Comparison of ENCODE assay signal across 8 mouse cellular contexts in the genomic region with DNA sequence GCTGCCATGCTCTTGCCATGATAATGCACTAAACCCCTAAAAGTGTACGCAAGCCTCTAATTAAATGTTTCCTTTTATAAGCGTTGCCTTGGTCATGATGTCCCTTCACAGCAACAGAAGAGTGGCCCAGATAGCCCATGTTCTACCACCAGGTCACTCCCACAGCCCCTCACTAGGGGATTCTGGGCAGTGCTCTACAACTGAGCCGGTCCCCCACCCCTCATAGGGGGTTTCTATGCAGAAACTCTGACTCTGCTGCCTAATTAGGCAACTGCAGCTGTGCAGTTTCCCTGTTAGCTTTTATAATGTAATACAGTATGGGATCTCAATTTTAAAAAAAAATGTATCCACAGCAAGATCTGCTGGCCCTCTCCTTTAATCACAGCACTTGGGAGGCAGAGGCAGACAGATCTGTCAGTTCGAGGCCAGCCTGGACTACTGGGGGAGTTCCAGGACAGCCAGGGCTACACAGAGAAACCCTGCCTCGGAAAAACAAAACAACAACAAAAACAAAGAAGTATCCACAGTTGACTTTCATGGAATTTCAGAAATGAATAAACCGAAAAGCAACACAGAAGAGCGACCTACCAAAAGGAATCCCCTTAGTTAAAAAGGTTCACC. TPM values are rescaled to one million over a fixed set of nuclear protein-coding genes. Genes with fewer than 3 reads are reported as not detected.
DNase-seq lines count a peak whose midpoint lies in the region; ATAC-seq and TF ChIP-seq lines count a peak whose summit lies in the region.

No protein-coding gene starts in this region.

- ATAC-seq in lung, embryonic 14.5 days (ENCODE audit: insufficient read depth): peak; percentile 56; the same call in 1 of the 2 replicates
- ATAC-seq in forebrain, embryonic 11.5 days (replicated peaks; ENCODE audit: low FRiP score): peak; percentile 59
- peak; percentile 73 for ATAC-seq in intestine, embryonic 16.5 days
- peak; percentile 68 for ATAC-seq in neural tube, embryonic 13.5 days (ENCODE audit: low read depth)

- H3K27me3 ChIP-seq in lung, embryonic 14.5 days (ENCODE audit: insufficient read depth, low read length): no peaks in the 10 kb centered on the region
- no peaks in the 10 kb centered on the region for H3K27me3 ChIP-seq in forebrain, embryonic 11.5 days (ENCODE audit: control insufficient read depth, insufficient read depth, low read length)
- H3K27me3 ChIP-seq in intestine, embryonic 16.5 days (replicated peaks; ENCODE audit: control insufficient read depth, insufficient read depth, low read length): no peaks in the 10 kb centered on the region
- H3K27me3 ChIP-seq in neural tube, embryonic 13.5 days: no peaks in the 10 kb centered on the region

- WGBS in lung, embryonic 14.5 days: 30% methylated on average over 7 of the region's 7 CpGs
- 35% methylated on average over 7 of the region's 7 CpGs for WGBS in forebrain, embryonic 11.5 days
- WGBS in intestine, embryonic 16.5 days: 34% methylated on average over 7 of the region's 7 CpGs
- WGBS in neural tube, embryonic 13.5 days: 36% methylated on average over 7 of the region's 7 CpGs

- H3K9me3 ChIP-seq in lung, embryonic 14.5 days (ENCODE audit: low read depth, low read length): no peaks in the 10 kb centered on the region
- no peaks in the 10 kb centered on the region for H3K9me3 ChIP-seq in forebrain, embryonic 11.5 days (ENCODE audit: control insufficient read depth, low read length)
- no peaks in the 10 kb centered on the region for H3K9me3 ChIP-seq in intestine, embryonic 16.5 days (ENCODE audit: control insufficient read depth, low read length)
- H3K9me3 ChIP-seq in neural tube, embryonic 13.5 days: no peaks in the 10 kb centered on the region

- H3K36me3 ChIP-seq in lung, embryonic 14.5 days (ENCODE audit: insufficient read depth): peaks cover 8% of the 10 kb centered on the region
- H3K36me3 ChIP-seq in forebrain, embryonic 11.5 days (ENCODE audit: control insufficient read depth, insufficient read depth, low read length): peaks cover 3% of the 10 kb centered on the region; the same call in 1 of the 2 replicates
- H3K36me3 ChIP-seq in intestine, embryonic 16.5 days (ENCODE audit: control insufficient read depth, insufficient read depth, low read length): peaks cover 3% of the 10 kb centered on the region; the same call in 1 of the 2 replicates
- peaks cover 14% of the 10 kb centered on the region for H3K36me3 ChIP-seq in neural tube, embryonic 13.5 days

- TF ChIP-seq CTCF in lung, embryonic 14.5 days (IDR thresholded peaks at IDR 0.05; ENCODE audit: low read depth): no peak

- H3K4me2 ChIP-seq in lung, embryonic 14.5 days: peak overlapping the region; percentile 77
- peak overlapping the region; percentile 74 for H3K4me2 ChIP-seq in forebrain, embryonic 11.5 days (ENCODE audit: low read depth, low read length, severe bottlenecking)
- H3K4me2 ChIP-seq in intestine, embryonic 16.5 days (ENCODE audit: low read depth, low read length): peak overlapping the region; percentile 74
- H3K4me2 ChIP-seq in neural tube, embryonic 13.5 days: peak overlapping the region; percentile 77

- no peak overlapping the region for H3K27ac ChIP-seq in lung, embryonic 14.5 days (ENCODE audit: low read depth)
- no peak overlapping the region for H3K27ac ChIP-seq in forebrain, embryonic 11.5 days (ENCODE audit: low read depth, low read length)
- no peak overlapping the region for H3K27ac ChIP-seq in intestine, embryonic 16.5 days (ENCODE audit: low read length)
- H3K27ac ChIP-seq in neural tube, embryonic 13.5 days (replicated peaks): no peak overlapping the region

- no peak for DNase-seq in lung, embryonic 14.5 days
- DNase-seq in lung, postnatal 10 days: no peak
- DNase-seq in forebrain, embryonic 11.5 days (ENCODE audit: low spot score): no peak
- DNase-seq in layer of hippocampus, postnatal 10 days (ENCODE audit: low spot score in 2 of 2): no peak
- no peak for DNase-seq in T-cell, adult 2 months (ENCODE audit: low spot score)
- no peak for DNase-seq in gastrocnemius, postnatal 25 days

- H3K4me3 ChIP-seq in lung, embryonic 14.5 days (ENCODE audit: low read depth, low read length): peak overlapping the region; percentile 63
- peak overlapping the region; percentile 56 for H3K4me3 ChIP-seq in forebrain, embryonic 11.5 days (ENCODE audit: low read depth, low read length)
- peak overlapping the region; percentile 87 for H3K4me3 ChIP-seq in intestine, embryonic 16.5 days (ENCODE audit: low read length)
- H3K4me3 ChIP-seq in neural tube, embryonic 13.5 days: peak overlapping the region; percentile 65

- H3K4me1 ChIP-seq in lung, embryonic 14.5 days (ENCODE audit: insufficient read depth): peaks cover 3% of the 10 kb centered on the region; the same call in 1 of the 2 replicates
- no peaks in the 10 kb centered on the region for H3K4me1 ChIP-seq in forebrain, embryonic 11.5 days (replicated peaks; ENCODE audit: control insufficient read depth, insufficient read depth, low read length)
- H3K4me1 ChIP-seq in intestine, embryonic 16.5 days (ENCODE audit: control insufficient read depth, insufficient read depth, low read length): peaks cover 4% of the 10 kb centered on the region; the same call in 1 of the 2 replicates
- H3K4me1 ChIP-seq in neural tube, embryonic 13.5 days (replicated peaks): peaks cover 14% of the 10 kb centered on the region

- peak overlapping the region; percentile 66 for H3K9ac ChIP-seq in lung, embryonic 14.5 days
- H3K9ac ChIP-seq in forebrain, embryonic 11.5 days (ENCODE audit: low read length): peak overlapping the region; percentile 74; the same call in 1 of the 2 replicates
- peak overlapping the region; percentile 80 for H3K9ac ChIP-seq in intestine, embryonic 16.5 days (ENCODE audit: low read depth, low read length)
- H3K9ac ChIP-seq in neural tube, embryonic 13.5 days: peak overlapping the region; percentile 86

RNA-seq across cellular contexts. Expression of a gene that starts 0.4 kb away (rescaled TPM):
- 8.4 and 8.6 TPM in 2 replicates for polyA plus RNA-seq in lung, embryonic 14.5 days (2014; fragmentation: Nextera tagmentation; extraction: Ambion mirVana)
- 7.4 and 9.0 TPM in 2 replicates for polyA plus RNA-seq in forebrain, embryonic 11.5 days (2014; fragmentation: Nextera tagmentation; extraction: Ambion mirVana)
- 5.4 and 6.8 TPM in 2 replicates for polyA plus RNA-seq in intestine, embryonic 16.5 days (2015; fragmentation: Nextera tagmentation; extraction: Ambion mirVana)
- polyA plus RNA-seq in neural tube, embryonic 13.5 days (2015; fragmentation: Nextera tagmentation; extraction: Ambion mirVana): 6.9 and 7.6 TPM in 2 replicates
- 10 to 100 TPM; 11.0 to 13.1 TPM for total RNA-seq in layer of hippocampus, postnatal 10 days (2021)
- 1 to 10 TPM; 3.6 to 4.4 TPM for total RNA-seq in gastrocnemius, postnatal 25 days (2021)

RNA-seq across cellular contexts. Expression of a gene that starts 15.2 kb away (rescaled TPM):
- 3.3 and 4.7 TPM in 2 replicates for polyA plus RNA-seq in lung, embryonic 14.5 days (2014; fragmentation: Nextera tagmentation; extraction: Ambion mirVana)
- polyA plus RNA-seq in forebrain, embryonic 11.5 days (2014; fragmentation: Nextera tagmentation; extraction: Ambion mirVana): 2.6 and 3.0 TPM in 2 replicates
- 2.4 and 2.9 TPM in 2 replicates for polyA plus RNA-seq in intestine, embryonic 16.5 days (2015; fragmentation: Nextera tagmentation; extraction: Ambion mirVana)
- polyA plus RNA-seq in neural tube, embryonic 13.5 days (2015; fragmentation: Nextera tagmentation; extraction: Ambion mirVana): 4.9 and 5.5 TPM in 2 replicates
- 1 to 10 TPM; 5.0 to 6.3 TPM for total RNA-seq in layer of hippocampus, postnatal 10 days (2021)
- total RNA-seq in gastrocnemius, postnatal 25 days (2021): 1 to 10 TPM; 1.4 to 1.9 TPM

RNA-seq across cellular contexts. Expression of a gene that starts 31.3 kb away (rescaled TPM):
- polyA plus RNA-seq in lung, embryonic 14.5 days (2014; fragmentation: Nextera tagmentation; extraction: Ambion mirVana): 32.1 and 32.4 TPM in 2 replicates
- polyA plus RNA-seq in forebrain, embryonic 11.5 days (2014; fragmentation: Nextera tagmentation; extraction: Ambion mirVana): 43.4 and 48.7 TPM in 2 replicates
- 18.7 and 21.7 TPM in 2 replicates for polyA plus RNA-seq in intestine, embryonic 16.5 days (2015; fragmentation: Nextera tagmentation; extraction: Ambion mirVana)
- polyA plus RNA-seq in neural tube, embryonic 13.5 days (2015; fragmentation: Nextera tagmentation; extraction: Ambion mirVana): 39.8 and 49.2 TPM in 2 replicates
- total RNA-seq in layer of hippocampus, postnatal 10 days (2021): 10 to 100 TPM; 25.1 to 26.7 TPM
- total RNA-seq in gastrocnemius, postnatal 25 days (2021): 1 to 10 TPM; 2.9 to 3.2 TPM

RNA-seq across cellular contexts. Expression of a gene that starts 32.4 kb away (rescaled TPM):
- polyA plus RNA-seq in lung, embryonic 14.5 days (2014; fragmentation: Nextera tagmentation; extraction: Ambion mirVana): 4.3 and 4.8 TPM in 2 replicates
- polyA plus RNA-seq in forebrain, embryonic 11.5 days (2014; fragmentation: Nextera tagmentation; extraction: Ambion mirVana): 5.0 and 5.7 TPM in 2 replicates
- 3.7 TPM in 2 replicates for polyA plus RNA-seq in intestine, embryonic 16.5 days (2015; fragmentation: Nextera tagmentation; extraction: Ambion mirVana)
- 4.4 TPM in 2 replicates for polyA plus RNA-seq in neural tube, embryonic 13.5 days (2015; fragmentation: Nextera tagmentation; extraction: Ambion mirVana)
- total RNA-seq in layer of hippocampus, postnatal 10 days (2021): 1 to 10 TPM; 4.8 to 5.3 TPM
- 1 to 10 TPM; 2.2 TPM for total RNA-seq in gastrocnemius, postnatal 25 days (2021)

RNA-seq across cellular contexts. Expression of a gene that starts 46.7 kb away (rescaled TPM):
- 8.6 and 9.8 TPM in 2 replicates for polyA plus RNA-seq in lung, embryonic 14.5 days (2014; fragmentation: Nextera tagmentation; extraction: Ambion mirVana)
- polyA plus RNA-seq in forebrain, embryonic 11.5 days (2014; fragmentation: Nextera tagmentation; extraction: Ambion mirVana): 15.2 and 15.9 TPM in 2 replicates
- polyA plus RNA-seq in intestine, embryonic 16.5 days (2015; fragmentation: Nextera tagmentation; extraction: Ambion mirVana): 6.0 and 7.3 TPM in 2 replicates
- polyA plus RNA-seq in neural tube, embryonic 13.5 days (2015; fragmentation: Nextera tagmentation; extraction: Ambion mirVana): 18.2 and 19.2 TPM in 2 replicates
- 10 to 100 TPM; 13.0 to 15.1 TPM for total RNA-seq in layer of hippocampus, postnatal 10 days (2021)
- 1 to 10 TPM; 1.3 to 1.8 TPM for total RNA-seq in gastrocnemius, postnatal 25 days (2021)
